Mouse (Mus musculus) heart, postnatal 25 days (tissue): Measurements from ENCODE around the gene Nae1. TPM values are rescaled to one million over a fixed set of nuclear protein-coding genes. Genes with fewer than 3 reads are reported as not detected.
"Not testable (repeated sequence)": the region's sequence is repeated elsewhere in the genome, so short reads cannot be mapped to it uniquely, and the experiment has no call there.

Source experiments
- DNase-seq: peaks from one replicate; pipeline ENCODE4 v3.0.0; 2022; ENCODE audit warnings: low spot score
- intact Hi-C: fragments of 180-260 bp; cut with DNase I; formaldehyde crosslinking; loops from one replicate; pipeline ENCODE4 v1.15.1; 2025
- total RNA-seq, 2 experiments: library from RNA; stranded (reverse); gene quantifications; 2 replicates each; pipeline ENCODE4 v1.2.3; 2021

Gene Nae1
- 10 to 100 TPM; 29.6 to 30.5 TPM for total RNA-seq

DNA sequence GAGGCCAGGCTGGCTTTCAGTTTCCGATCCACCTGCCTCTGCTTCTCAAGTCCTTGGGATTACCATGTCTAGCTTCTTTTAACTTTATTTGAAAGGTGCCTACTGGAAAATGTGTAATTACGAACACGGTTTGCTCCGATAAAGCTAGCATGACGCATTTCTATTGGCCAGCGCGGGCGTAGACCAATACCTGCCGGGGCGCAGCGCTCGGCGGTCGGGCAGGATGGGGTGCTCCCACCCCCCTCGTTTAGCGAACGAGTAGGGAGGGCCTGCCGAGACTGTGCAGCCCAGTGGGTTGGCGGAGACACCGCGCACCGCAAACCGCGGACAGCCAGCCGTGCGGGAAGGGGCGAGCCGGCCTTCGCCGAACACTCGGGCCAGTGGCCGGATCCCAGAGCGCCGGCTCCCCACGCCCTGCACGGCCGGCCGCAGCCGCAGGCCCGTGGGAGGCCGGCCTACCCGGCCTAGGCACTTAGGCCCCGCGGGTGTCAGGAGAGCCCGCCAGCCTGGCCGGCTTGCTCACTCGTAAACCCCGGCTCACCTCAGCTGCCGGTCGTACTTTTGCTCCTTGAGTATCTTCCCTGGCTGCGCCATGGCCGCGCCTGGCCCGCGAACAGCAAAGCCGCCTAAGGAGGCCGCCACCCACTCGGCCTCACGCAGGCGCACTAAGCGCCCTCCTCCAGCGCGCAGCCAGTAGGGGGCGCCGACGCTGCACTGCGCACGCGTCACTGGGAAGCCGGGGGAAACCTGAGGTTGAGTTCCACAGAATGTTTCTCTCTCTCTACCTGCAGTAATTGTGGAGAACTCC, at the start of gene Nae1, which contains the start of gene Car7:
Nae1 (minus strand) TSS at position 667 of the 808 bp plus-strand sequence.
Car7 (plus strand) TSS at position 719 of the 808 bp plus-strand sequence.
- peak; percentile 86 for DNase-seq
- intact Hi-C loops: loop anchor here (2.0 to 5.0 kb wide), 3 partner anchors 37 to 192 kb away; partner anchors contain the start of gene Dync1li2

DNA sequence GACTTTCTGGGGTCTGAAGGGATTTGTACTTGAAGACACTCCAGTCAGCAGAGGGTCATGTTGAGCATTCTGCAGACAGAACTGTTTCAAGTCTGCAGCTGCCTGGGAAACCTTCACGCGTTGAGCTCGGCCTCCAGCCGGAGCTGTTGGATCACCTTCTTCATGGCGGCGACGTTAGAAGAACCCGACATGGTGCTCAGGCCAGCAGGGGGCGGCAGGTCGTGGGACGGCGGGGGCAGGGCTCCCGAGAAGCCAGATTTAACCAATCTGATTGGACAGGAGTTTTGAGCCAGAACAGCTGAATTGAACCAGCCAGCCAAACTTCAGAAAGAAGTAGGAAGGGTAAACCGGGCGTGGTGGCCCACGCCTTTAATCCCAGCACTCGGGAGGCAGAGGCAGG, 43.2 kb upstream of the Nae1 start:
- DNase-seq, intact Hi-C loops: not testable (repeated sequence)

DNA sequence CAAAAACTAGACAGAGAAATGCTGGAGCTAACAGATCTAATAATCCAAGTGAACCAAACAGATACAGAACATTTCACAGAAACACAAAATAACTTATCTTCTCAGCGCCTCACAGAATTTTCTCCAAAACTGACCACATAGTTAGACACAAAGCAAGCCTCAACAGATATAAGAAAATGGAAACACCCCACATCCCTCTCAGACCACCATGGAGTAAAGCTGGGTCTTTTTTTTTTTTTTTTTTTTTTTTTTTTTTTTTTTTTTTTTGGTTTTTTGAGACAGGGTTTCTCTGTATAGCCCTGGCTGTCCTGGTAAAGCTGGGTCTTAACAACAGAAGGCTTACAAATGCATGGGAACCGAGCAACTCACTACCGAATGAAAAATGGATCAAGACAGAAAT, 42.4 kb upstream of the Nae1 start:
- intact Hi-C loops: no loop called here
- DNase-seq: no peak

DNA sequence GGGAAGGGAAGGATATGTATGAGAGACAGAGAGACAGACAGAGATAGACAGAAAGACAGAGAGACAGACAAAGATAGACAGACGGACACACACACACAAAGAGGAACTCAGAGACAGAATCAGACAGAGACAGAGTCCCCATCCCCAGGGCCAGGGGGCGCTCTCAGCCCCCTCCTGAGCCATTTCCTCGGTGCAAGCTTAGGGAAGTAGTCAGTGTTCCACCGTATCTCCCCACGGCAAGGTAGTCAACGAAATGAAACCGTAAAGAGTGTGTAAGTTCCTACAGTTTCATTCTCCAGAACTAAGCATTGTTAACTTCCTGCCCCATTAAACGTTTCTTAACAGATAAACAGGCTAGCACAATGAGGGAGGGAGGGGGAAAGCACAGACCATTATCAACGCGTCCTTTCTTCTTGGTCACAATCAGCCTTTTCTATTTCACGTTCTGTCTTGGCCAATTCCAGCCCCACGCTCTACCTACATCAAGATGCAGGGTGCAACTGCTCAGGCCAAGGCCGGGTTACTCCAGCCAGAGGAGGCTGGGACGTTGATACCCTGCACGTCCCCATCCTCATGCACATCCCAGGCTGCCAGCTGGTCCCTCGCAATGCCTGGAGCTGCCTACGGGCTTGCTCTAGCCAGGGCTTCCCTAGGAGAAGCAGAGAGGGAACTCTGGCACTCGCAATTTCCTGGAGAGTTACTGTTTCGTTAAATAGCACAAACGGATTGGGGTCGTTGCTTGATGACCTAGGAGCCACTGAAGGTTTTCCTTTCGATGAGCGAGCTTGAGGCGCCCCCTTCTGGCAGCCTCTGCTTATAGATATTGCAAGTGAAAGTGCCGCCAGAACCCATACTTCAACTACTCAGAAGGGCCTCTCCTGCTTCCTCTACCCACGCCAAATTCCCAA, 36.3 kb upstream of the Nae1 start:
- intact Hi-C loops: loop anchor here (1.0 to 2.0 kb wide), 3 partner anchors 36 to 226 kb away; partner anchors contain the start of genes Car7, Dync1li2 and Nae1
- peak; percentile 59 for DNase-seq

DNA sequence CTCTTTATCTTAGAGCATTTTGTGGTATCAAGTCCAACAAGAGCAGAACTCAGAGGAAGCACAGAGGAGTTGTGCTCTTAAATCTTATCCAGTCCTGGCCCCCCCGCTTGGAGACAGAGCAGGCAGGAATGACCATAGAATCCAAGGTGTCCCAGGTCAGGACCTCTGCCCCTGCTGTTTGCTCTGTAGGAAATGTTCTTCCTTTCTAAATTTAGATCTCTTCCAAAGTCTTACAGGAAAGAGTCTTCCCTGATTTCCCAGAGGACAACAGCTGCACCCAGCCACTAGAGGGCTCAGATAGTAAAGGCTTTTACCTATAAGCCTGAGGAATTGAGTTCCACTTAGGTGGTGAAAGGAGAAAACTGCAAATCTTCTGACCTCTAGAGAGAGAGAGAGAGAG, 35.1 kb upstream of the Nae1 start:
- intact Hi-C loops: loop anchor here (10.0 kb wide), 1 partner anchor 315 kb away; the partner anchor contains the start of gene Cklf

DNA sequence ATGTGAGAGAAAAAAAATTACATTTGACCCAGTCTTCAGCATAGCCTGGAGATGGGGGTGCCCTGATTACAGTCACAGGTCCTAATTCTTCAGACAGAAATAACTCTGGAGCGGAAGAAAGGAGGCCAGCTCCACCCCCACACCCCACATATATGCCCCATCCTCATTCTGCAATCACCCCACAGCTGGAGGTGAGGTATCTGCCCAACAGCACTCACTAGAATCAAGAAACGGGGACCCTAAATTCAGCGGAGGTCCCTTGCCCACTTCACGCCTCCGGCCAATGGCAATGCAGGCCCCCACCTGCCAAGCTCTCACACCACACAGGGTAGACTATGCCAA, 31.0 kb upstream of the Nae1 start:
- intact Hi-C loops: loop anchor here (10.0 kb wide), 1 partner anchor 311 kb away; the partner anchor contains the start of gene Cklf
- DNase-seq: no peak

More for the DNA sequence above, 35.1 kb upstream of the Nae1 start:
- no peak for DNase-seq

DNA sequence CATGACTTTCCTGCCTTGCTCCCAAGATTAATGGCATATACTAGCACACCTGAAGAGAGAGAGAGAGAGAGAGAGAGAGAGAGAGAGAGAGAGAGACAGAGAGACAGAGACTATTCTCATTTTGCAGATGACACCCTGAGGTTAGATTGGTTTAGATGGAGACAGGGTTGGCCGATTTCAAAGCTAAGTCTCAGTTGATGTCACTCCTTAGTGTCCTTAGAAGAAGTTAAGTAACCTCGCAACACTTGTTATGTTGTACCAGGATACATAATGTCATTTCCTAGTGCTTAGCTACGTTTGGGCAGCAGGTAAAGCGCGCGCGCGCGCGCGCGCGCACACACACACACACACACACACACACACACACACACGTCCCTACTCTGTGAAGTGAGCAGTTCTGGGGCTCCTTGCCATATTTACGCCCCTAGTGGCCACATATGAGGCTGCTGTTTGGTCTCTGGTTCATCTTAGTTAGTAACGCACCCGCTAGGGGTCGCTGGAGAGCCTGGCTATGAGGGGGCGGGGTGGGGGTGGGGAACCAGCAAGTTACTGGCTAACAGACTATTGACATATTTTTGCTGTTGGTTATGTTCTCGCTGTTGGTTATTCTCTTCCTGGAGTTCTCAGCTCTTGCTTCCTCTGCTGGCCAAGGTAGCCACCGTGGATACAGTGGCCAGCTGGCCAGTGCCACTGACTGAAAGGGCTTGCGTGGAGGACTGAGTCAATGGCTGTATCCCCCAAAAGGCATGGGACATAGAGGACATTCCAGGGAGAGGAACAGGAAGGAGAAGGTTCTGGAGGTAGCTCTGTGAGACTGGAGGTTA, 30.4 kb upstream of the Nae1 start:
- DNase-seq: peak; percentile 56
- intact Hi-C loops: loop anchor here (10.0 kb wide), 1 partner anchor 310 kb away; the partner anchor contains the start of gene Cklf

DNA sequence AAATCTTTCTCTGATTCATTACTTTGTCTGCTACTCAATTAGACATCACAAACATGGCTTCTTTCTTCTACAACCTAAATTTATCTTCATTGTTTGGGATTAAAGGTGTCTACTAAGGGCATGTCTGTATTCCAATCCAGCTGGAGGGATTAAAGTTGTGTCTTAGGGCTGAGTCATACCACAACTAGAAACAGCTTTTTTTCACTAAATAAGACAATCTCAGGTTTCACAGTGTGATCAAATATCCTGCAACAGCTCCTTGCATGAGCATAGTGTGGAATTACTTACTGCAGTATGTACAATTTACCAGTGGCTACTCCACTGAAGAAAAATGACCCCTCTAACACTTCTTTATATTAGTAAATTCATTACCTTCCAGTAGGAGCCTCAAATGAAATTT, 26.3 kb upstream of the Nae1 start:
- DNase-seq: no peak
- intact Hi-C loops: loop anchor here (10.0 kb wide), 1 partner anchor 306 kb away; the partner anchor contains the start of gene Cklf

DNA sequence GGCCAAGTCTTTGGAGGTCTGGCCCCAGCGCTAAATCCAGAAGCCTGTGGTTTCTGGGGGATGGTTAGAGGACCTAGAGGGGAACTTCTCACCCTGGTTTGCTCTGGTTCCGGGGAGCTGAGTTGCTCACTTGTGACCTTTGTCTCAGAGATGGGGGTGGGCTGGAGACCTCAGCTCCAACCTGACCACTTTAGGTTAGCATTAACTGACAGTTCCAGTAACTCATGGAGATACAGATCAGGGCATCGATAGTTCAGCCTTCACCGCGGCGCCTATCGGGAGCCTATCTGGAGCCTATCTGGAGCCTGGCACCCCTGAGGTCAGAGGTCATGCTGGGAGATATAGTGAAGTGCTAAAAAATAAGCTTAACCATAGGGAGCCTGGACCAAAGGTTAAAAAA, 22.8 kb upstream of the Nae1 start:
- intact Hi-C loops: no loop called here
- no peak for DNase-seq

DNA sequence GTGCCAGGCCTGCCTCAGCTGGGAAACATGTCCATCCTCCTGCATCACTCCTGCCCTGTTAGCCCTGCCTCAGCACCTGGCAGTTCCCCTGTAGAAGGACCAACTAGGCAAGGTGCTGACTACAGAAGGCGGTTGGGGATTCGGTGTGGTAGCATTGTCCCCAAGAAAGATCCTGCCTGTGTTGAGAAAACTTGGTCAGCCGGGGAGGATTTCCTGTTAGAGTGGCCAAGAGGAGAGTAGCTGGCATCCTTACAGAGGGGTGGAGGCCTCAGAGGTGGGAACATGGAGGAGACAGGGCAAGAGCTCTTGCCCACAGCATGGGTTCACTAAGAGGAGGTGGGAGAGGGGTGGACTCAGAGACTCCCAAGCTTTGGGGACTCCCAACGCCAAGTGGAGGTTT, 20.8 kb upstream of the Nae1 start:
- intact Hi-C loops: no loop called here
- no peak for DNase-seq

DNA sequence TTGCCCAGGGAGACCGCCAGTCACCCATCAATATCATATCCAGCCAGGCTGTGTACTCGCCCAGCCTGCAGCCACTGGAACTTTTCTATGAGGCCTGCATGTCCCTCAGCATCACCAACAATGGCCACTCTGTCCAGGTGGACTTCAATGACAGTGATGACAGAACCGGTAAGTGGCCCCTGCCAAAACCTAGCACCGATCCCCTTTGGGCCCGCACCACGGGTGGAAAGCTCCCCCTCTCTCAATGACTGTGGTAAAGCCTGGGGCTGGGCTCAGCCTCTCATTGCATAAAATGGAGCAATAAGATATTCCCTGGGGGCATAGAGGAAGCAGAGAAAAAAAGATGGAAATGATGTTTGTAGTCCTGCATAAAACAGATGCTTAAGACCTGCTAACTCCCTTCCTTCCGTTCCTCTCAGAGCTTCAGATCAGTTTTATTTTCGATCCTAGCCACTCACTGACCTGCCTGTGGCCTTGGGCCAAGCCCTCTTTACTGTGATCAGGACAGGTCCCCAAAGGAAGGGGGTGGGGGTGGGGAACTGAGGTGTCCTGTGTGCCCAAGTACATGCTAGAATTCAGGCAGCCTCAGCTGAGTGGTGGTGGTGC, 9.1 kb upstream of the Nae1 start:
- intact Hi-C loops: no loop called here
- DNase-seq: peak; percentile 20

DNA sequence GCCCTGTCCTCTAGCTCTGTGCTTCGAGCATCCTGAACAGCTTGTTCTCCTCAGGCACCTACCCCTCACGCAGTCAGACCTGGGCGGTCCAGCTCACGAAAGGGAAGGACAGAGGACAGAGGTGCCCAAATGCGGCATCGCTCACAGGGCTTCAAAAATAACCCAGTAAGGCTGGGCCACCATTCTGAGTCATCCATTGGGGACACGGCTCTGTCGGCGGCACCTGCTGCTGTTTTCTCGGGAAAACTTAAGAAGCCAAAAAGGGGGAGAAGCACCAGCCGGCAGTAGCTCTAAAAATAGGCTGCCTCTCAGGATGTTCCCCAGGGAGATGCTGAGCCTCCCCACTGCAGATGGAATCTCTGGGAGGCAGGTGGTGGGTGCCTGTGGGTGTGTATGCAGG, 7.7 kb upstream of the Nae1 start:
- intact Hi-C loops: no loop called here
- DNase-seq: no peak

DNA sequence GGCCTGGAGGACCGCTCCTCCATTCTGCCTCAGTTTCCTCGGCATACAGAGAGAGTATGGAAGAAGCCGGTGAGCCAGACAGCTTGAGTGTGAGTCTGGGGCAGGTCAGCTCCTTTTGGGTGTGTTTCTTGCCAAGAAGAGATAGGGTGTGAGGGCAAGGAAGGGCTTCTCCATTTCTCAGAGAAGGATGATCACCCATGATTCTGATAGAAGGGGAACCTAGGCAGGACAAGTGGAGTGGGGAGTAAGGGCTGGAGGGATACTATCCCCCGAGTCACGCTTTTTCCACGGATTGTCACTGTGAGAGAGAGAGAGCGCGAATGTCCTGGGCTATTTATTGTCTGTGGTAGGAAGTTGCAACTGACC, 7.1 kb upstream of the Nae1 start:
- intact Hi-C loops: no loop called here
- no peak for DNase-seq

DNA sequence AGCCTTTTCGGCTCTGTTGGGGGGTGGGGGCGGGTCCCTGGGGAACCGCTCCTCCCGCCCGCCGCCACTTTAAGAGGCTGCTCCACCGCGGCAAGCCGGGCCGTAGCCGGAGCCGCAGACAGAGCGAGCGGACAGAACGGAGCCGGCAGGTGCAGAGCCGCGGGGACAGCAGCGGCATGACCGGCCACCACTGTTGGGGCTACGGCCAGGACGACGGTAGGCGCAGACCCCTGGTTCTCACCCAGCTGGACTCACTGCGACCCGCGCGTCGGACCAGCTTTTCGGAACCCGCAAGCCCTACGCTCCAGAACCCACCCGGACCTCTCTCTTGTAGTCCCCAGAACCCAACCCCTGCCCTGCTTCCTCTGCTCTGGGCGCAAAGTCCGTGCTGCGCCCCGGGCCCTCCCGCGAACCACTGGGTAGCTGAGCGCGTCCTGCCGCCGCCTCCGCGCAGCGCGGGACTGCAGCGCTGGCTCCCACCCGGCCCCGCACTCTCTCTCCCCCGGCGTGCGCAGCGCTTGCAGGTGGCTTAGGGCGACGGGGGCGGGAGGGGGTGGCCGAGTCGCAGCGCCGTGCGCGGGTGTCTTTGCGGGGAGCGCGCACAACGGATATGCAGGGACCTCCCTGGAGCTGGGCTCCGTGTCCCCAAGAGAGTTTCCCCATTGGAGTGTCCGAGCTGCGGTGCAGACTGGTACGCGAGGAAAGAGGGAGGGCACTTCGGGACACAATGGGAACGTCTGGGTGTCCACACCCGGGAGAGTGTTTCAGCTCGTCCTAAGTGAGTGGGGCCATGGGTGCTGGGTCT, 6.5 kb upstream of the Nae1 start:
- DNase-seq: no peak
- intact Hi-C loops: no loop called here

DNA sequence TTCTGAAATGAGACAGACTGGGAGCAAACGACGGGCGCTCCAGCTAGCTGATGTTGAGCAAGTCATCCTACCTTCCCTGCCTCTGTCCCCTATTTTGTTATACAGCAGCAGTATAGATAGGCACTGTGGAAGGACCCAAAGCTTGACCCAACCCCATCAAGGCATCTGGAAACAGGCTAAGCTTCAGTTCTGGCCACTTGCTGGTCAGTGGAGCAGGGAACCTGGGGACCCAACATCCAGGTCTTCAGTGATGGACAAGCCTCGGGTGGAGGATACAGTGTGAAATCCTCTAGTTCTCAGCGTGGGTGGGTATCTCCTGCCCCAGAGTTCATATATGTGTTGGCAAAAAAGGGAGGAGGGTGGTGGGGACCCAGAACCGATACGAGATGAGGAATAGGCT, 5.8 kb upstream of the Nae1 start:
- intact Hi-C loops: no loop called here
- no peak for DNase-seq

DNA sequence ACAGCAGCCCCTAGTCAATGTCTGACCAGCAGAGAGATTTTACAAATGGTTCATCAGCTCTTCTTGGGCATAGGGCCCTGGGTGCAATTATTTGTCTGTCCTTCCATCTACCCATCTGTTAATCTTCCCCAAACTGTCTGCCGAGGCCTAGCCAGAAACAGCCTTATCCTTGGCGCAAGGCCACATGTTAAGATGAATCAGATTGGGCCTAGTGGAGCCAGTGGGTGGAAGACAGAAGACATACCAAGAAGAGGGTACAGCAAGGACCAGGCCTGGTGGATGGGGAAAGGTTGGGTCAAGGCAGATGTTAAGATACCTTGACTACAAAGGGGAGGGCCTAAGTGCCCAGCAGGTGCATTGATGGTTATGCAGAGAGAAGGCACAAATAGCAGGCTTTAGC, 5.1 kb upstream of the Nae1 start:
- intact Hi-C loops: no loop called here
- DNase-seq: no peak

DNA sequence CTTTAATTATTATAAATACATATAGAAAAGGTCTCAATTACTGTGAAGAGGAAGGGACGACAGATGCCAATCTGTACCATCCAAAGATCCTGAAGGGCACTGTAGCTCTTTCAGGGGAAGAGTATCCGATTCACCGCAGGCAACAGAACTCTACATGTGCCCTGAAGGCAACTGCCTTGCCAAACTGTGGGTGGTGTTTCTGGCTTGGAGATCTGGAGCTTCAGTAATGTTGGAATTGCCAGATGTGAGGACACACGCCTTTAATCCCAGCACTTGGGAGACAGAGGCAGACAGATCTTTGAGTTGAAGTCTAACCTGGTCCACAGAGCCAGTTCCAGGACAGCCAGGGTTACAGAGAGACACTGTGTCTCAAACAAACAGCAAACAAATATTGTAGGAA, 4.5 kb upstream of the Nae1 start:
- intact Hi-C loops: no loop called here
- no peak for DNase-seq

DNA sequence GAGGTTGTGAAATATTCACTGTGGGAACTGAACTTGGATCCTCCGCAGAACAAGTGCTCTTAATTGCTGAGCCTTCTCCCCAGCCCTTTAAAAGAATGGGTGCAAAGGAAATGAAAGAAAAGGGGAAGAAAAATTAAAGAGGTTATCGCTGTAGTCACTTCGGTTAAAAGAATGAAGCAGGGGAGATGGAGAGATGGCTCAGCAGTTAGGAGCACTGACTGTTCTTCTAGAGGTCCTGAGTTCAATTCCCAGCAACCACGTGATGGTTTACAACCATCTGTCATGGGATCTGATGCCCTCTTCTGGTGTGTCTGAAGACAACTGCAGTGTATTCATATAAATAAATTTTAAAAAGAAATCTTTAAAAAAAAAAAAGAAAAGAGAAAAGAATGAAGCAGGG, 1.6 kb upstream of the Nae1 start:
- intact Hi-C loops: no loop called here
- DNase-seq: no peak

DNA sequence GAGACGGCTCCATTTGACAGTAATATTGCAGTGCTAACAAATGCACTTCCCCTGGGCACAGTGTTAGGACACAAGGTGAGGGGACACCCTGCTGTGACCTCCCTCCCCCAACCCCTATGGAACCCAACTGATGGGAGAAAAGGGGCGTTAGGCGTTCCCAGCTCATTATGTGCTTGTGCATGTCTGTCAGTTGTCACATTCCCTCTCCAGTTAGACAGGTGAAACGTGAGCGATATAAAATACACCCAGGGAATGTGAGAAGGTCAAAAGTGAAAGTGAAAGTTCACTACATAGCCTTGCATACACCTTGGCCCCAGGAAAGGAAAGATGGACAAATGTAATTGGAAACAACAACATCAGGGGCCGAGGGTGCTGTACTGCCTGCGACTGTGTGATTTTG, 941 bp upstream of the Nae1 start:
- no peak for DNase-seq
- intact Hi-C loops: loop anchor here (2.0 kb wide), 1 partner anchor 35 kb away; no protein-coding TSS in a partner anchor
